Mouse (Mus musculus) kidney, adult 2 months (tissue): ENCODE results near the gene Tekt3.

Experiments
- CTCF ChIP-seq: fragments of 200-500 bp; conservative IDR thresholded peaks from 2 replicates; pipeline ENCODE4 v1.5.1; 2011; ENCODE audit warnings: low read depth, mild to moderate bottlenecking, control low read depth, low read length, moderate library complexity, mixed read lengths; ENCODE audit not compliant: insufficient read depth, insufficient read length
- POLR2A ChIP-seq: fragments of 200-500 bp; IDR thresholded peaks from one replicate; pipeline ENCODE4 v1.6.1; 2011; ENCODE audit warnings: low read depth, low read length, control low read depth

DNA sequence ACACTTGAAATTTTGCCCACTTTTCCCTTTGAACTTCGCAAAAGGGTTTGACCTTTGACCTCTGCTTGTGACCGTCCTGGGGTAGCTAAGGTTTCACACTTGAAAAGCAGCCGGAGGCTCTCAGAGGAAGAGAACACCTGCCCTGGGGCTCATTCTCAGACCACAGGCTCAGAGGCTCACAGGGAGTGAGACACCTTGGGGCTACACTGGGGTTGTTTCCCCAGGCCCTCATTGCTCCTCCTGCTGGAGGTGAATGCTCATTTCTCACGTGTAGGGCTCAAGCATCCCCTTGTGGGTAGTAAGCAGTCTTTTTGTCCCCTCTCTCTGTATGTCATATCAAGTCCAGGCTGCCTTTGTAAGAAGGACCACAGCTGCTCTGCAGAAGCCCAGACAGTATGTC is 62.9 kb downstream of the Tekt3 start:
- TF ChIP-seq POLR2A (no peak), CTCF (peak; percentile 25; the same call in 1 of the 2 replicates)
